Mouse (Mus musculus): ENCODE data around the gene Gadd45gip1.

DNA sequence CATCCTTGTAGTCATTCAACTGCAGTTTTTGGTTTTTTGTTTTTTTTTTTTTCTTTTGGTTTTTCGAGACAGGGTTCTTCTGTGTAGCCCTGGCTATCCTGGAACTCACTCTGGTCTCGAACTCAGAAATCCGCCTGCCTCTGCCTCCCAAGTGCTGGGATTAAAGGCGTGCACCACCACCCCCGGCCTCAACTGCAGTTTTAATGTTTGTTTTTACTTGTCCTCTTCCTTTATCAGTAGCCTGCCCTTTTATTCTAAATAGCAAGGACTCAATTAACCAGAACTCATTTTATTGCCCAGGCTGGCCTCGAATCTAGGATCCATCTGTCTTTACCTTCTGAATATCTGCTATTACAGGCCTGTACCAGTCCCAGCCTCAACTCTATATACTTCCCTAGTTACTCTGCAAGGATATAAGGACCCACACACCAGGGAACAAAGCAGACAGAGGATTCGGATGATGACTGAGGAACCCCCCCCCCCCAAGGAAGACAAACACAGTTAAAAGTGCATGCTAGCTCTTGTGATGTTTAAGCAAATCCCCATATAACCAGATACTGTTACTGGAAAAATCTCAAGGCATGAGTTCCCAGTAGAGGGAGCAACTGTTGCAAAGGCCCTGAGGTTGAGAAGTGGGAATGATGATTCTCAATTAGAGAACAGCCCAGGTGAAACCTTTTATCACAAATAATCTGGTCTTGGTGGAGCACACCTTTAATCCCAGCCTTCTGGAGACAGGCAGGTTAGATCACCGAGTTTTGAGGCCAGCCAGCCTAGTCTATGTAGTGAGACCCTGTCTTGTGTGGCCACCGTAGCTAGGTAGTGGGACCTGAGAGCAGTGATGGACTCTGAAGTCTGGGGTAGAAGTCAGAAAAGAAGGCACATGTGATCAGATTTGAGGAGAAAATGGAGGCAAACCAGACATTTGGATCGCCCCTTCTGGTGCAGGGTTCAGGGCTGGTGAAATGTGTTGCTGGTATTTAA is 1.7 kb downstream of the Gadd45gip1 start:
- TF ChIP-seq CTCF (IDR thresholded peaks at IDR 0.05; ENCODE audit: insufficient read depth, low read length) (no peak), POLR2A (IDR thresholded peaks at IDR 0.05; ENCODE audit: borderline replicate concordance, extremely low read depth, low read depth, low read length) (no peak)

Measured in lung, adult 2 months (tissue).